Mouse (Mus musculus): ENCODE data around the gene Msh2. TPM values are rescaled to one million over a fixed set of nuclear protein-coding genes. Genes with fewer than 3 reads are reported as not detected.

Msh2 gene
- polyA plus RNA-seq, 1 experiment = 2.5 TPM

- TF ChIP-seq CTCF (IDR thresholded peaks at IDR 0.05; ENCODE audit: extremely low read depth, insufficient read length, insufficient replicate concordance, low read depth, low read length) = no peak
- TF ChIP-seq POLR2A (IDR thresholded peaks at IDR 0.05; ENCODE audit: low read depth, low read length) = no peak
- Histone ChIP-seq H3K4me3 (ENCODE audit: low read depth, low read length) (no peak overlapping the region), H3K27me3 (ENCODE audit: control insufficient read depth, insufficient read depth, low read length) (no peaks in the 10 kb centered on the region), H3K36me3 (ENCODE audit: control insufficient read depth, insufficient read depth, low read length) (peaks cover 13% of the 10 kb centered on the region; the same call in 1 of the 2 replicates), H3K27ac (ENCODE audit: insufficient read depth, low read depth, low read length) (no peak overlapping the region), H3K4me1 (ENCODE audit: control insufficient read depth, insufficient read depth, insufficient read length, low read length) (no peaks in the 10 kb centered on the region)
- WGBS = 90% methylated on average over 7 of the region's 7 CpGs
These were observed 52.6 kb downstream of the Msh2 start for GRCm38 (mm10) chr17:87724727-87725126.

GRCm38 (mm10) chr17:87726489-87727356 lies 54.6 kb downstream of the Msh2 start:
- 92% methylated on average over 12 of the region's 12 CpGs for WGBS
- no peak for TF ChIP-seq POLR2A (IDR thresholded peaks at IDR 0.05; ENCODE audit: low read depth, low read length)
- TF ChIP-seq CTCF (IDR thresholded peaks at IDR 0.05; ENCODE audit: extremely low read depth, insufficient read length, insufficient replicate concordance, low read depth, low read length) = no peak
- peaks cover 9% of the 10 kb centered on the region; the same call in 1 of the 2 replicates for H3K36me3 ChIP-seq (ENCODE audit: control insufficient read depth, insufficient read depth, low read length)
- H3K4me3 ChIP-seq (ENCODE audit: low read depth, low read length) = no peak overlapping the region
- no peak overlapping the region for H3K27ac ChIP-seq (ENCODE audit: insufficient read depth, low read depth, low read length)
- H3K4me1 ChIP-seq (ENCODE audit: control insufficient read depth, insufficient read depth, insufficient read length, low read length) = no peaks in the 10 kb centered on the region
- no peaks in the 10 kb centered on the region for H3K27me3 ChIP-seq (ENCODE audit: control insufficient read depth, insufficient read depth, low read length)

- TF ChIP-seq CTCF (IDR thresholded peaks at IDR 0.05; ENCODE audit: extremely low read depth, insufficient read length, insufficient replicate concordance, low read depth, low read length) (no peak), POLR2A (IDR thresholded peaks at IDR 0.05; ENCODE audit: low read depth, low read length) (no peak)
- Histone ChIP-seq H3K27ac (ENCODE audit: insufficient read depth, low read depth, low read length) (no peak overlapping the region), H3K36me3 (ENCODE audit: control insufficient read depth, insufficient read depth, low read length) (no peaks in the 10 kb centered on the region), H3K27me3 (ENCODE audit: control insufficient read depth, insufficient read depth, low read length) (no peaks in the 10 kb centered on the region), H3K4me1 (ENCODE audit: control insufficient read depth, insufficient read depth, insufficient read length, low read length) (no peaks in the 10 kb centered on the region), H3K4me3 (ENCODE audit: low read depth, low read length) (no peak overlapping the region)
- WGBS = 82% methylated on average over 4 of the region's 4 CpGs
These were observed 59.8 kb downstream of the Msh2 start for GRCm38 (mm10) chr17:87731962-87732361.

GRCm38 (mm10) chr17:87734471-87734870 lies 62.3 kb downstream of the Msh2 start:
- no peak for TF ChIP-seq CTCF (IDR thresholded peaks at IDR 0.05; ENCODE audit: extremely low read depth, insufficient read length, insufficient replicate concordance, low read depth, low read length)
- no peak for TF ChIP-seq POLR2A (IDR thresholded peaks at IDR 0.05; ENCODE audit: low read depth, low read length)
- no peak overlapping the region for H3K27ac ChIP-seq (ENCODE audit: insufficient read depth, low read depth, low read length)
- no peaks in the 10 kb centered on the region for H3K4me1 ChIP-seq (ENCODE audit: control insufficient read depth, insufficient read depth, insufficient read length, low read length)
- no peaks in the 10 kb centered on the region for H3K36me3 ChIP-seq (ENCODE audit: control insufficient read depth, insufficient read depth, low read length)
- WGBS = 88% methylated on average over 8 of the region's 8 CpGs
- no peak overlapping the region for H3K4me3 ChIP-seq (ENCODE audit: low read depth, low read length)
- H3K27me3 ChIP-seq (ENCODE audit: control insufficient read depth, insufficient read depth, low read length) = no peaks in the 10 kb centered on the region

GRCm38 (mm10) chr17:87737144-87737543 lies 65.0 kb downstream of the Msh2 start:
- H3K27me3 ChIP-seq (ENCODE audit: control insufficient read depth, insufficient read depth, low read length) = no peaks in the 10 kb centered on the region
- no peak overlapping the region for H3K27ac ChIP-seq (ENCODE audit: insufficient read depth, low read depth, low read length)
- no peaks in the 10 kb centered on the region for H3K36me3 ChIP-seq (ENCODE audit: control insufficient read depth, insufficient read depth, low read length)
- WGBS = 82% methylated on average over 3 of the region's 3 CpGs
- H3K4me3 ChIP-seq (ENCODE audit: low read depth, low read length) = no peak overlapping the region
- TF ChIP-seq CTCF (IDR thresholded peaks at IDR 0.05; ENCODE audit: extremely low read depth, insufficient read length, insufficient replicate concordance, low read depth, low read length) (no peak), POLR2A (IDR thresholded peaks at IDR 0.05; ENCODE audit: low read depth, low read length) (no peak)
- H3K4me1 ChIP-seq (ENCODE audit: control insufficient read depth, insufficient read depth, insufficient read length, low read length) = no peaks in the 10 kb centered on the region

- Histone ChIP-seq H3K36me3 (ENCODE audit: control insufficient read depth, insufficient read depth, low read length) (no peaks in the 10 kb centered on the region), H3K4me3 (ENCODE audit: low read depth, low read length) (no peak overlapping the region)
- WGBS = 36% methylated on average over 1 of the region's 1 CpGs
These were observed 67.7 kb downstream of the Msh2 start for GRCm38 (mm10) chr17:87739835-87740234.

More at GRCm38 (mm10) chr17:87739835-87740234, 67.7 kb downstream of the Msh2 start:
- H3K27ac ChIP-seq (ENCODE audit: insufficient read depth, low read depth, low read length) = no peak overlapping the region
- H3K4me1 ChIP-seq (ENCODE audit: control insufficient read depth, insufficient read depth, insufficient read length, low read length) = no peaks in the 10 kb centered on the region
- no peak for TF ChIP-seq POLR2A (IDR thresholded peaks at IDR 0.05; ENCODE audit: low read depth, low read length)
- no peak for TF ChIP-seq CTCF (IDR thresholded peaks at IDR 0.05; ENCODE audit: extremely low read depth, insufficient read length, insufficient replicate concordance, low read depth, low read length)
- H3K27me3 ChIP-seq (ENCODE audit: control insufficient read depth, insufficient read depth, low read length) = no peaks in the 10 kb centered on the region

Data from small intestine, adult 2 months (tissue).